Mouse (Mus musculus): ENCODE results near the gene Chpf2. TPM values are rescaled to one million over a fixed set of nuclear protein-coding genes. Genes with fewer than 3 reads are reported as not detected.

Chpf2 gene
- polyA plus RNA-seq, 1 experiment from 2014 or later = 23.1 TPM

DNA sequence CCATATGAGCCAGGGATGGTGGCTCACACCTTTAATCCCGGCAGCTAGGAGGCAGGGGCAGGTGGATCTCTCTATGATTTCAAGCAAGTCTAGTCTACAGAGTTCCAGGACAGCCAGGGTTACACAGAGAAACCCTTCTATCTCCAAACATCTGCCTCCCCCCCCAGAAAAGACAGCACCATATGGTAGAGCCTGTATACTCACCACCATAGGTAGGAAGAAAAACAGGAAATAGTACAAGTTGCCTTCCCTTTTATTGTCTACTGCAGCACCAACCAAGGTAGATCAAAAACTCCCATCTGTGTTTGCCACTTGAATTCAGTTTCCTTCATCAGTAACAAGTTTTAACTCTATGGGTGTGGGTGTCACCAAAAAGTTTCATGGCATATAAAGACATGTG lies 10.6 kb upstream of the Chpf2 start:
- Histone ChIP-seq H3K9ac (0 out of 2 replicates have a peak overlapping the region, but pooled peaks have one; percentile 76), H3K36me3 (peaks cover 43% of the 10 kb centered on the region), H3K27me3 (no peaks in the 10 kb centered on the region), H3K4me1 (peaks cover 15% of the 10 kb centered on the region), H3K27ac (no peak overlapping the region), H3K4me3 (peak overlapping the region; percentile 76; the same call in 1 of the 2 replicates), H3K9me3 (replicated peaks) (no peaks in the 10 kb centered on the region), H3K4me2 (replicated peaks) (peak overlapping the region; percentile 89)
- no peak for ATAC-seq (ENCODE audit: low FRiP score)
- WGBS = 85% methylated on average over 1 of the region's 1 CpGs

DNA sequence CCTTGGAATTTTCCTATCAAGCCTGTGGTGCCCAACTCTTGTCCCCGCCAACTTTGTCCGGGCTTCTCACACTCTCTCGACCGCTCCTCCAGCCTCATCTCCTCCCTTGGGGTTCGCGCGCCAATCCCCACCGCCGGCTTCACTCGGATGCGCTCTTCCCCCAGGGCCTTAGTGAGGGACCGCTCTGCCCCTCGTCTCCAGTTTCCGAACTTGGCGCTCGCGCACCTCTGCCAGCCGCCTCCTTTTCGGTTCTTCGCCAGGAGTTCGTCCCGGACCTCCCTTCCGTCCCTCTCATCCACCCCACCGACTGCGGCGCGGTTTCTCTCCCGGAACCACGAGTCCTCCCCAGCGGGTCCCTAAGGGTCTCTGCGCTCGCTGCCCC lies 9.7 kb upstream of the Chpf2 start:
- WGBS = under 1% methylated on average over 32 of the region's 32 CpGs
- H3K4me1 ChIP-seq = peaks cover 15% of the 10 kb centered on the region
- no peaks in the 10 kb centered on the region for H3K27me3 ChIP-seq
- H3K4me3 ChIP-seq = peak overlapping the region; percentile 76
- H3K4me2 ChIP-seq (replicated peaks) = peak overlapping the region; percentile 89
- H3K9me3 ChIP-seq (replicated peaks) = no peaks in the 10 kb centered on the region
- H3K27ac ChIP-seq = peak overlapping the region; percentile 77
- H3K36me3 ChIP-seq = peaks cover 34% of the 10 kb centered on the region
- ATAC-seq (ENCODE audit: low FRiP score) = peak; percentile 25; the same call in 1 of the 2 replicates
- H3K9ac ChIP-seq = peak overlapping the region; percentile 76

DNA sequence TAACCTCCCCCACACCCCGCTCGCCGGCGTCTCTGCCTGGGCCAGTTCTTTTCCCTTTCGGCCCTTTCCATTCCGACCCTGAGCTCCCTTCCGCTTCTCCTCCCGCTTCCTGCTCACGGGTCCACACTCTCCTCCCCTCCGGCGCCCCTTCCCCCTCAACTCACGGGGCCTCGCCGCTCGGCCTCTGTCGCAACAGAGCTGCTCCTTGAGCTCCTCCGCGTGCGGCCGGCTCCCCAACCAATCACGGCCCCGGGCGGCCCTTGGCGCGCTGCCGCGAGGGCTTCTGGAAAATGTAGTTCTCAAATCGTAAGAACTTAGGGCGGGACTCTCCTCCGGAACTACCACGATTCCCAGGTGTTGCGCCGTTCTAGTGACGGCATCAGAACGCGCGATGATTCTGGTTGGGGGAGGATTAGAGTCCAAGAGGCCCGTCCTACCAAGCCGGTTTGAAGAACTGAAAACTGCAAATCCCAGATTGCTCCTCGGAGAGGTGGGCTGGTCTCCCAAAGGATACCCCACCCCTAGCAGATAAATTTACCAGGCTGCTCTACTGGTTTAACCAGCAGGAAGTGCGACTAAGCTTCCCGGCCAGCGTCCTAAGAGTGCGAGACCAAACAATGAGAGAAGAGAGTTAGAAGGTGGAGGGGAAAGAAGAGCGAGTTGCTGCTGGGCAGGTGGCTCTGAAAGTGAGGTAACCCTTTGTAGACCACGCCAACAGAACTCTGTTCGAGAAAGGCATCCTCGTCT lies 9.2 kb upstream of the Chpf2 start, which contains the start of gene Abcf2:
Gene Abcf2 (minus strand): TSS at position 285 of the 747 bp plus-strand sequence.
- peak within 1 kb of the TSS; percentile 77 for H3K27ac ChIP-seq
- peak within 1 kb of the TSS; percentile 76 for H3K4me3 ChIP-seq
- peak within 1 kb of the TSS; percentile 76 for H3K9ac ChIP-seq
- ATAC-seq (ENCODE audit: low FRiP score) = peak; percentile 96
- no peaks in the 10 kb centered on the region for H3K27me3 ChIP-seq
- H3K4me2 ChIP-seq (replicated peaks) = peak within 1 kb of the TSS; percentile 89
- no peaks in the 10 kb centered on the region for H3K9me3 ChIP-seq (replicated peaks)
- peaks cover 29% of the 10 kb centered on the region for H3K36me3 ChIP-seq
- peaks cover 15% of the 10 kb centered on the region for H3K4me1 ChIP-seq
- WGBS = under 1% methylated on average over 48 of the region's 48 CpGs

DNA sequence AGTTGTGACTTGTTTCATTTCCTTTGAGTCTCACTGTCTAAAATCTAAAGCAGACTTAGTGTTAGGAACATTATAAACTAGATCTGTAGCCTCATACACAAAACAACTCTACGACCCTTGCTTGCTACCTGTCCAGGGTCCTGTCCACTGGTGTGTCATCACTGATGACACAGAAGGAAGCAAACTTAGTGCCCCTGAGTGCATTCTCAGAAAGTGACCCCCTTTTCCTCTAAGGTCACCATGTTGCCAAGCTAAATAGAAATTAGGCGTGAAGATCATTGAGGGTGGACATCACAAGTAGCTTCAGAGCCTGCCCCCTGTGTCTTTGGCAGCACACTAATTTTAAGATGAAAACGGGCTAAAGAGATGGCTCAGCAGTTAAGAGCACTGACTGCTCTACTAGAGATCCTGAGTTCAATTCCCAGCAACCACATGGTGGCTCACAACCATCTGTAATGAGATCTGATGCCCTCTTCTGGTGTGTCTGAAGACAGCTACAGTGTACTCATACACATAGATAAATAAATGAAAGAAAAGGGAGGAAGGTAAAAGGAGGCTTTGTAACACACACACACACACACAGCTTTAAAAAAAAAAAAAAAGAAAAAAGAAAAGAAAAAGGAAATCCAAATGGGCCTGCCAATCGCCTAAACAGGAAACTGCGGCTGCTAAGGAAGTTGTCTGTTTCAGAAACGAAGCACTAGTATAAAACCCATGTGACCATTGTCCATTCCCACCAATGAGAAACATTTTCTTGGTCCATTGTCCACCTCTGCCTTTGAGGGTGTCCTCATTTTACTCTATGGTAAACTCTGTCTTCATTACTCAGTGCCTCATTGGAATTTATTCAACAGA lies 8.2 kb upstream of the Chpf2 start:
- peak overlapping the region; percentile 49; the same call in 1 of the 2 replicates for H3K9ac ChIP-seq
- ATAC-seq (ENCODE audit: low FRiP score) = no peak
- no peaks in the 10 kb centered on the region for H3K27me3 ChIP-seq
- peak overlapping the region; percentile 89 for H3K4me2 ChIP-seq (replicated peaks)
- peak overlapping the region; percentile 77 for H3K27ac ChIP-seq
- WGBS = 65% methylated on average over 6 of the region's 6 CpGs
- peak overlapping the region; percentile 76 for H3K4me3 ChIP-seq
- no peaks in the 10 kb centered on the region for H3K9me3 ChIP-seq (replicated peaks)
- H3K36me3 ChIP-seq = peaks cover 19% of the 10 kb centered on the region
- H3K4me1 ChIP-seq = peaks cover 15% of the 10 kb centered on the region

DNA sequence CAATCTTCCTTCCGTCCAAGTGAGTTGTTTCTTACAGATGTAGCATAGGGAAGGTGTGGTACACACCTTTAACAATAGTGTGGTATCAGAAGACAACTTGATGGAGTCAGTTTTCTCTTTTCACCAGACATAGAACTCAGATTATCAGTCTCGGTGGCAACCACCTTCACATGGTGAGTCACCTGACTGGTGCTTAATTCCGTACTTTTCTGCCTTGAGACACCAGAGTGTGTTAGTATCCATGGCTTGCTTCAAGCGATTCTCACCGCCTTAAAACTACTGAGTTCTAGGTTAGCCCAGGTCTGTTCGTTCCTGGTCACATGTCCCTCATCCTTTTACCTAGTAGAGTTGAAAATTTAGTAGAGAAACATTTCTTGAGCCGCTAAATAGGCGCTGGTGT lies 435 bp upstream of the Chpf2 start:
- 8% methylated on average over 8 of the region's 8 CpGs for WGBS
- Histone ChIP-seq H3K9me3 (replicated peaks) (no peaks in the 10 kb centered on the region), H3K9ac (peak overlapping the region; percentile 88), H3K27ac (peak overlapping the region; percentile 82), H3K4me1 (peaks cover 25% of the 10 kb centered on the region), H3K27me3 (no peaks in the 10 kb centered on the region), H3K4me2 (replicated peaks) (peak overlapping the region; percentile 93), H3K36me3 (peaks cover 13% of the 10 kb centered on the region), H3K4me3 (peak overlapping the region; percentile 88)
- peak; percentile 51; the same call in 1 of the 2 replicates for ATAC-seq (ENCODE audit: low FRiP score)

DNA sequence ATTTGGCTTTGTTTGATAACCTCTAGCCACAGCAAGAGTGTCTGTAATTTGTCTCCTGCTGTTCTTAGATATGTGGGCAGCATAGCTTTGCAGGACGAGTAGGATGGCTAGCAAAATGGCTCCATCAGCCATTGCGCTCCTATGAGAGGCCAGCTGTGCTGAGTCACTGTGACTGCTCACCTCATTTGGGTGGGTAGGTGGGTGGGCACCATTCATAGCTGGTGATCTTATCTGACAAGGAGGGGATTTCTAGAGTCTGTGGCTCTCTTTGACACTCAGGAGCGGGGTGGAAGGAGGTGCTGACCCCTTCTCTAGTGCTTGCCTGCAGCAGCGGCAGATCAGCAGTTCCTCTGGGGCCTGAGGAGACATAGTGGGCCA lies 648 bp downstream of the Chpf2 start:
- H3K27ac ChIP-seq = peak overlapping the region; percentile 82
- H3K27me3 ChIP-seq = peaks cover 10% of the 10 kb centered on the region; the same call in 1 of the 2 replicates
- H3K4me3 ChIP-seq = peak overlapping the region; percentile 88
- no peak for ATAC-seq (ENCODE audit: low FRiP score)
- peaks cover 33% of the 10 kb centered on the region for H3K4me1 ChIP-seq
- peak overlapping the region; percentile 88 for H3K9ac ChIP-seq
- peaks cover 24% of the 10 kb centered on the region for H3K36me3 ChIP-seq
- H3K9me3 ChIP-seq (replicated peaks) = no peaks in the 10 kb centered on the region
- WGBS = 31% methylated on average over 4 of the region's 4 CpGs
- H3K4me2 ChIP-seq (replicated peaks) = peak overlapping the region; percentile 93

DNA sequence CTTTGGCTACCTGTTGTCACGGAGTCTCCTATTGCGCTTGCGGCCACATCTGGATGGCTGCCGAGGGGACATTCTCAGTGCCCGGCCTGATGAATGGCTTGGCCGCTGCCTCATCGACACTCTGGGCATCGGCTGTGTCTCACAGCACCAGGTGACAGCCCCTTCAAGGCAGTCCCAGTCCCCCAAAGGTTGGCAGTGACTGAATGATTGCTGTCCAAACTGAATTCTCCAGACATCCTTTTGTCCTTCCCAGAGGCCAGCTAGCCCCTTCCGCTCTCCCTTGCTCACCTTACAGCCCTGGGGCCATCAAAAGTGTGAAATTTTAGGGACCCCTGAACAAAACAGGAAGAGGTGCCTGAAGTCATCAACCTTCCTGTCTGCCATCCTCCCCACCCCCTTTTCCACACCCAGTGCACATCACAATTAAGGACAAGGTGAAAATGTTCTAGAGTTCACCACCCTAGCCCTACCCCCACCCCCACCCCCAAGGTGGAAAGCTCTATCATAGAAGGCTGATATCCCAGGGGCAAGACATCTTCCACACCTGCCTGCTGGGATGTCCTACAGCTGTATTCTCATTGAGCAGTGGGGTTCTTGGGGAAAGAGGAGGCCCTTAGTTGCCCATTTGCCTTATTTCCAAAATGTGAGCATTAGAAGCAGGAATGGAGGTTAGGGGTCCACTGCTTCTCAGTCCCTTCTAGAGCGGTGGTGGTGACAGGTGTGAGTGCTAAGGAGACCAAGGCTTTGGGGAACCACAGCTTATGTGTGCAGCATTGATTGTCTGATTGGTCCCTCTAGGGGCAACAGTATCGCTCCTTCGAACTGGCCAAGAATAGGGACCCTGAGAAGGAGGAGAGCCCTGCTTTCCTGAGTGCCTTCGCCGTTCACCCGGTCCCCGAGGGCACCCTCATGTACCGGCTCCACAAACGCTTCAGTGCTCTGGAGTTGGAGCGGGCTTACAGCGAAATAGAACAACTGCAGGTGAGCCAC lies 3.3 kb downstream of the Chpf2 start:
- Histone ChIP-seq H3K9ac (no peak overlapping the region), H3K9me3 (replicated peaks) (no peaks in the 10 kb centered on the region), H3K4me2 (replicated peaks) (no peak overlapping the region), H3K27me3 (peaks cover 15% of the 10 kb centered on the region; the same call in 1 of the 2 replicates), H3K36me3 (peaks cover 49% of the 10 kb centered on the region), H3K4me3 (no peak overlapping the region), H3K27ac (no peak overlapping the region), H3K4me1 (peaks cover 33% of the 10 kb centered on the region)
- WGBS = 87% methylated on average over 20 of the region's 20 CpGs
- no peak for ATAC-seq (ENCODE audit: low FRiP score)

DNA sequence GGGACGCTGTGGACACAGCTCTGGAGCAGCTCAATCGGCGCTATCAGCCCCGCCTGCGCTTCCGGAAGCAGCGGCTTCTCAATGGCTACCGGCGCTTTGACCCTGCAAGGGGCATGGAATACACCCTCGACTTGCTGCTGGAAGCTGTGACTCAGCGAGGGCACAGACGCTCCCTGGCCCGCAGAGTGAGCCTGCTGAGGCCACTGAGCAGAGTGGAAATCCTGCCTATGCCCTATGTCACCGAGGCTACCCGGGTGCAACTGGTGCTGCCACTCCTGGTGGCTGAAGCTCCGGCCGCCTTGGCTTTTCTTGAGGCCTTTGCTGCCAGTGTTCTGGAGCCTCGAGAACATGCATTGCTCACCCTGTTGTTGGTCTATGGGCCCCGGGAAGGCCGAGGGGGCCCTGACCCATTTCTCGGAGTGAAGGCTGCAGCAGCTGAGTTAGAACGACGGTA lies 4.8 kb downstream of the Chpf2 start:
- H3K4me1 ChIP-seq = peaks cover 40% of the 10 kb centered on the region
- no peak overlapping the region for H3K4me3 ChIP-seq
- H3K27ac ChIP-seq = no peak overlapping the region
- H3K27me3 ChIP-seq = peaks cover 15% of the 10 kb centered on the region; the same call in 1 of the 2 replicates
- WGBS = 22% methylated on average over 23 of the region's 23 CpGs
- no peaks in the 10 kb centered on the region for H3K9me3 ChIP-seq (replicated peaks)
- H3K9ac ChIP-seq = peak overlapping the region; percentile 1; the same call in 1 of the 2 replicates
- no peak for ATAC-seq (ENCODE audit: low FRiP score)
- 0 out of 2 replicates have a peak overlapping the region, but pooled peaks have one; percentile 9 for H3K4me2 ChIP-seq (replicated peaks)
- H3K36me3 ChIP-seq = peaks cover 51% of the 10 kb centered on the region

DNA sequence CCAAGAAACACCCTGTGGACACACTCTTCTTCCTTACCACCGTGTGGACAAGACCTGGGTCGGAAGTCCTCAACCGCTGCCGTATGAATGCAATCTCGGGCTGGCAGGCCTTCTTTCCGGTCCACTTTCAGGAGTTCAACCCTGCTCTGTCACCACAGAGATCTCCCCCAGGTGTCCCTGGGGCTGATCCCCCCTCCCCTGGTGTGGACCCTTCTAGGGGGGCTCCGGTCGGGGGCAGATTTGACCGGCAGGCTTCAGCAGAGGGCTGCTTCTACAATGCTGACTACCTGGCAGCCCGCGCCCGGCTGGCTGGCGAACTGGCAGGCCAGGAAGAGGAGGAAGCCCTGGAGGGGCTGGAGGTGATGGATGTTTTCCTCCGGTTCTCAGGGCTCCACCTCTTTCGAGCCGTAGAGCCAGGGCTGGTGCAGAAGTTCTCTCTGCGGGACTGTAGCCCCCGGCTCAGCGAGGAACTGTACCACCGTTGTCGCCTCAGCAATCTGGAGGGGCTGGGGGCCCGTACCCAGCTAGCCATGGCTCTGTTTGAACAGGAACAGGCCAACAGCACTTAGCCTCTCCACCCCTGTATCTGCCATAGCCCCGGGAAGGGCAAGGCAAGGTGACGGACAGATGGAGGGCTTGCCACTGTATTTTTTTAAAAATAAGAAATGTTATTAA lies 5.4 kb downstream of the Chpf2 start:
- Histone ChIP-seq H3K4me1 (peaks cover 46% of the 10 kb centered on the region), H3K9me3 (replicated peaks) (no peaks in the 10 kb centered on the region), H3K4me3 (no peak overlapping the region), H3K27me3 (peaks cover 15% of the 10 kb centered on the region; the same call in 1 of the 2 replicates), H3K27ac (no peak overlapping the region), H3K9ac (peak overlapping the region; percentile 18), H3K4me2 (replicated peaks) (no peak overlapping the region), H3K36me3 (peaks cover 51% of the 10 kb centered on the region)
- 56% methylated on average over 24 of the region's 24 CpGs for WGBS
- no peak for ATAC-seq (ENCODE audit: low FRiP score)

DNA sequence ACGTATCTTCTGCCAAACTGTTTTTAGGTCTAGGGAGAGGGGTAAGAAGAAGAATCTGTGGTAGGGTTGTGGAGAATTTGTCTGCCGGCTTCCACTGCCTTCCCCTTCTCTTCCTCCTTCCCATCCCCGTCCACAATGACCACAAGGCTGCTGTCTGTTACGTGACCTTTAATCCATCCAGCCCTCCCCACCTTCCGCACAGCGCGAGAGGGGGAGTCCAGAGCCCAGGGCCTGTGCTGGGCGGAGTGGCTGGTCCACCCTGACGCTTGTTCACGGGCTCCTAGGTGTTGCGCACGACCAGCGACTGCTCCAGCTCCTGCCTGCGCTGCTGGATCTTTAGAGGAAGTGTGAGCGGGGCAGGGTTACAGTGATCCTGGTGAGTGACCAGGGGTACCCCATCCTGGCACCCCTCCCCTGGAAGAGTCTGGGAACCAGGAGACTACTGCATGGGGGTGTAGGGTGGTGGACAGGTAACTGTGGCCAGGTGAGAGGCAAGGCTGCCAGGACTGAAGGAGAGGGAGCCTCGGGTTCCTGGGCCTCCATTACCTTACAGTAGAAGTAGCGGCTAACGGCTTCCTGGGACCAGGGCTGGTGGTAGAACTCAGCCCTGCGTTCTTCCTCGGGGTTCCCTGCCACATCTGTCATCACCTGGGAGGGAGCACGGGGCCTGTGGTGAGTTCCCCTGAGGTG lies 6.1 kb downstream of the Chpf2 start:
- H3K4me2 ChIP-seq (replicated peaks) = no peak overlapping the region
- no peaks in the 10 kb centered on the region for H3K9me3 ChIP-seq (replicated peaks)
- H3K27ac ChIP-seq = no peak overlapping the region
- peaks cover 15% of the 10 kb centered on the region; the same call in 1 of the 2 replicates for H3K27me3 ChIP-seq
- H3K9ac ChIP-seq = peak overlapping the region; percentile 18; the same call in 1 of the 2 replicates
- no peak overlapping the region for H3K4me3 ChIP-seq
- no peak for ATAC-seq (ENCODE audit: low FRiP score)
- peaks cover 44% of the 10 kb centered on the region for H3K4me1 ChIP-seq
- peaks cover 51% of the 10 kb centered on the region for H3K36me3 ChIP-seq
- WGBS = 61% methylated on average over 21 of the region's 21 CpGs

All from hindbrain, embryonic 12.5 days (tissue).